Mouse (Mus musculus): ENCODE results near the gene Phf5a. TPM values are rescaled to one million over a fixed set of nuclear protein-coding genes. Genes with fewer than 3 reads are reported as not detected.

The Phf5a gene
- polyA plus RNA-seq, 1 experiment from 2014 or later: 133 TPM

GRCm38 (mm10) chr15:81845724-81846123 is 26.0 kb downstream of the Phf5a start:
- Histone ChIP-seq H3K4me1 (peaks cover 20% of the 10 kb centered on the region), H3K27me3 (no peaks in the 10 kb centered on the region), H3K4me2 (replicated peaks) (no peak overlapping the region), H3K27ac (replicated peaks) (0 out of 2 replicates have a peak overlapping the region, but pooled peaks have one; percentile 44), H3K4me3 (replicated peaks) (no peak overlapping the region), H3K36me3 (peaks cover 37% of the 10 kb centered on the region), H3K9me3 (replicated peaks) (no peaks in the 10 kb centered on the region), H3K9ac (no peak overlapping the region)
- WGBS: 26% methylated on average over 4 of the region's 4 CpGs
- 0 out of 2 replicates have a peak, but pooled peaks have one; percentile 35 for ATAC-seq (ENCODE audit: insufficient number of reproducible peaks, low FRiP score, low TSS enrichment, low read depth)

- Histone ChIP-seq H3K9ac (no peak overlapping the region), H3K4me1 (peaks cover 16% of the 10 kb centered on the region), H3K36me3 (peaks cover 31% of the 10 kb centered on the region), H3K27me3 (no peaks in the 10 kb centered on the region), H3K9me3 (replicated peaks) (no peaks in the 10 kb centered on the region), H3K4me2 (replicated peaks) (no peak overlapping the region), H3K4me3 (replicated peaks) (no peak overlapping the region), H3K27ac (replicated peaks) (0 out of 2 replicates have a peak overlapping the region, but pooled peaks have one; percentile 44)
- no peak for ATAC-seq (ENCODE audit: insufficient number of reproducible peaks, low FRiP score, low TSS enrichment, low read depth)
- WGBS: 66% methylated on average over 5 of the region's 5 CpGs
Observed at GRCm38 (mm10) chr15:81845033-81845625, 26.6 kb downstream of the Phf5a start.

GRCm38 (mm10) chr15:81842275-81842674 is 29.4 kb downstream of the Phf5a start:
- H3K4me1 ChIP-seq: 0 out of 2 replicates have a peak, but pooled peaks cover 13% of the 10 kb centered on the region
- no peak overlapping the region for H3K4me3 ChIP-seq (replicated peaks)
- no peak overlapping the region for H3K9ac ChIP-seq
- no peaks in the 10 kb centered on the region for H3K9me3 ChIP-seq (replicated peaks)
- H3K27me3 ChIP-seq: no peaks in the 10 kb centered on the region
- no peak overlapping the region for H3K4me2 ChIP-seq (replicated peaks)
- H3K27ac ChIP-seq (replicated peaks): no peak overlapping the region
- no peak for ATAC-seq (ENCODE audit: insufficient number of reproducible peaks, low FRiP score, low TSS enrichment, low read depth)
- H3K36me3 ChIP-seq: peaks cover 9% of the 10 kb centered on the region; the same call in 1 of the 2 replicates
- WGBS: 86% methylated on average over 7 of the region's 7 CpGs

- no peak overlapping the region for H3K4me3 ChIP-seq (replicated peaks)
- H3K27ac ChIP-seq (replicated peaks): no peak overlapping the region
- H3K9ac ChIP-seq: no peak overlapping the region
- no peak for ATAC-seq (ENCODE audit: insufficient number of reproducible peaks, low FRiP score, low TSS enrichment, low read depth)
- H3K4me1 ChIP-seq: peaks cover 25% of the 10 kb centered on the region
- no peak overlapping the region for H3K4me2 ChIP-seq (replicated peaks)
- H3K36me3 ChIP-seq: no peaks in the 10 kb centered on the region
- no peaks in the 10 kb centered on the region for H3K9me3 ChIP-seq (replicated peaks)
- no peaks in the 10 kb centered on the region for H3K27me3 ChIP-seq
- 87% methylated on average over 7 of the region's 7 CpGs for WGBS
Observed at GRCm38 (mm10) chr15:81840306-81840705, 31.4 kb downstream of the Phf5a start.

- Histone ChIP-seq H3K4me1 (peaks cover 24% of the 10 kb centered on the region), H3K9me3 (replicated peaks) (no peaks in the 10 kb centered on the region), H3K27ac (replicated peaks) (no peak overlapping the region), H3K4me3 (replicated peaks) (no peak overlapping the region), H3K4me2 (replicated peaks) (no peak overlapping the region), H3K9ac (no peak overlapping the region), H3K27me3 (no peaks in the 10 kb centered on the region), H3K36me3 (no peaks in the 10 kb centered on the region)
- WGBS: 64% methylated on average over 5 of the region's 5 CpGs
- no peak; the same call in 1 of the 2 replicates for ATAC-seq (ENCODE audit: insufficient number of reproducible peaks, low FRiP score, low TSS enrichment, low read depth)
Observed at GRCm38 (mm10) chr15:81839634-81840033, 32.1 kb downstream of the Phf5a start.

GRCm38 (mm10) chr15:81838554-81839235 is 33.0 kb downstream of the Phf5a start:
- Histone ChIP-seq H3K4me3 (replicated peaks) (no peak overlapping the region), H3K9me3 (replicated peaks) (no peaks in the 10 kb centered on the region), H3K27me3 (no peaks in the 10 kb centered on the region), H3K36me3 (no peaks in the 10 kb centered on the region), H3K4me2 (replicated peaks) (no peak overlapping the region), H3K27ac (replicated peaks) (no peak overlapping the region), H3K9ac (no peak overlapping the region), H3K4me1 (peaks cover 24% of the 10 kb centered on the region)
- ATAC-seq (ENCODE audit: insufficient number of reproducible peaks, low FRiP score, low TSS enrichment, low read depth): no peak
- WGBS: 70% methylated on average over 14 of the region's 14 CpGs

GRCm38 (mm10) chr15:81836966-81837920 is 34.5 kb downstream of the Phf5a start:
- Histone ChIP-seq H3K27me3 (no peaks in the 10 kb centered on the region), H3K4me1 (peaks cover 24% of the 10 kb centered on the region), H3K9me3 (replicated peaks) (no peaks in the 10 kb centered on the region), H3K4me3 (replicated peaks) (peak overlapping the region; percentile 43; the same call in 1 of the 2 replicates), H3K4me2 (replicated peaks) (peak overlapping the region; percentile 59; the same call in 1 of the 2 replicates), H3K36me3 (no peaks in the 10 kb centered on the region), H3K9ac (0 out of 2 replicates have a peak overlapping the region, but pooled peaks have one; percentile 10), H3K27ac (replicated peaks) (peak overlapping the region; percentile 65)
- ATAC-seq (ENCODE audit: insufficient number of reproducible peaks, low FRiP score, low TSS enrichment, low read depth): no peak
- WGBS: 55% methylated on average over 7 of the region's 7 CpGs

- Histone ChIP-seq H3K36me3 (no peaks in the 10 kb centered on the region), H3K4me1 (peaks cover 26% of the 10 kb centered on the region), H3K9me3 (replicated peaks) (no peaks in the 10 kb centered on the region), H3K4me2 (replicated peaks) (peak overlapping the region; percentile 59), H3K27me3 (no peaks in the 10 kb centered on the region), H3K9ac (peak overlapping the region; percentile 10; the same call in 1 of the 2 replicates), H3K27ac (replicated peaks) (peak overlapping the region; percentile 65), H3K4me3 (replicated peaks) (peak overlapping the region; percentile 43)
- peak; percentile 87 for ATAC-seq (ENCODE audit: insufficient number of reproducible peaks, low FRiP score, low TSS enrichment, low read depth)
- WGBS: 2% methylated on average over 33 of the region's 33 CpGs
Observed at GRCm38 (mm10) chr15:81836124-81836821, 35.4 kb downstream of the Phf5a start.

GRCm38 (mm10) chr15:81835007-81835880 is 36.5 kb downstream of the Phf5a start:
- Histone ChIP-seq H3K4me2 (replicated peaks) (peak overlapping the region; percentile 59), H3K9ac (no peak overlapping the region), H3K4me1 (peaks cover 28% of the 10 kb centered on the region), H3K36me3 (no peaks in the 10 kb centered on the region), H3K27ac (replicated peaks) (peak overlapping the region; percentile 65; the same call in 1 of the 2 replicates), H3K27me3 (no peaks in the 10 kb centered on the region), H3K4me3 (replicated peaks) (peak overlapping the region; percentile 43; the same call in 1 of the 2 replicates), H3K9me3 (replicated peaks) (no peaks in the 10 kb centered on the region)
- ATAC-seq (ENCODE audit: insufficient number of reproducible peaks, low FRiP score, low TSS enrichment, low read depth): no peak
- WGBS: 79% methylated on average over 10 of the region's 10 CpGs
